Mouse (Mus musculus) CH12F3 (cell line): Measurements from ENCODE around the gene Elfn2.

Source experiments
- in situ Hi-C: fragments of 300-500 bp; cut with MboI; formaldehyde crosslinking; loops from 2 replicates; pipeline ENCODE4 v1.14.3; 2020; ENCODE audit warnings: low sequenced_read_pairs

Elfn2 gene

DNA sequence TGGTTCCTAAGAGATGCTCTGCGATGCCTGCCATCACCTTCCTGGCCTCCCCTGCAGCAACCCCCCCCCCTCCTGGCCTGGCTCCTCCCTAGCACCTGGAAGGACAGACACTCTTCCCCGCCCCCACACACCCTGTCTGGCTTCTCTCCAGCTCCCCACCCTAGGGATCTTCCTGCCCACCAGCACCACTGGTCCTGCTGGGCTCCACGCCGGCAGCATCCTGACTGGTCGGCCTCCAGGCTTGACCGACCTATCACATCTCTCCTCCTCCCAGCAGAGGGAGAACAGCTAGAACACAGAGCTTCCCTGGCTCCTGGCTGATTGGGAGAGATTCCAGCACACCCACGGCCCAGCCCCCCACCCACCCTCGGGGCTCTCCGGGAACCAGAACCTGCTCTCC lies 34.5 kb downstream of the Elfn2 start:
- in situ Hi-C loops: no loop called here

DNA sequence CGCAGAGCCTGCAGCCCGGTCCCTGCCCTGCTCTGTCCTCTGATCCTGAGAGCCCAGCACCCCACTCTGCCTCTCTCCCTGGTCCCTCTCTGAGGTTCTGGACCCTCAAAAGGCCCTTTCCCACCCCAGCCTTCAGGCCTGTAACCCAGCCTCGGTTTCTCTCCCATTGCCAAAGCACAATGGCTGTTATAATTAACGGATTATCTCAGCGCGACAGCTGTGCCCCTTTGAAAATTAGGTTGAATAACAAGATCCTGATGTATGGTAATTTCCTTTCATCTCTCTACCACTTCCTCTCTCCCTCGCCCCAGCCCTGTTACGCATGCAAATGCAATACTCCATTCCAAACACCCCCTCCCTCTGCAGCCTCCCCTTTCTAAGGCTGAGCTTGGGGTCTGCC lies 35.1 kb downstream of the Elfn2 start:
- in situ Hi-C loops: no loop called here

DNA sequence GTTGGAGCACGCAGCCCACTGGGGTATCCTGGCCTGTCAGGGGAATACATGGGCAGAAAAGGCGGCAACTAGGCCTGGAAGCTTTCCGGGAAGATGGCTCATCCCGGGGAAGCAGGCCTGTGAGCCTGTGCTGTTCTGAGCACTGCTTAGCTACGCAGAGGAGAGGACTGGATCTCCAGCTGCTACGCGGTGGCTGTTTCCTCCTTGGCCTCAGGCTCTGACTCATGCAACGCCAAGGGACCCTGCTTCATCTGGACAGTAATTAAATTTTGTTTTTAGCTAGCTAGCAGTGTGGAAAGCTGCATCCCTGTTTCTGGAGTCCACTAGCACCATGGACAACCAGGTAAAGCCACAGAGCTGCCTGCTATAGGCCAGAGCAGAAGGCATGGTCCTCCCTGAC lies 36.8 kb downstream of the Elfn2 start:
- in situ Hi-C loops: no loop called here

DNA sequence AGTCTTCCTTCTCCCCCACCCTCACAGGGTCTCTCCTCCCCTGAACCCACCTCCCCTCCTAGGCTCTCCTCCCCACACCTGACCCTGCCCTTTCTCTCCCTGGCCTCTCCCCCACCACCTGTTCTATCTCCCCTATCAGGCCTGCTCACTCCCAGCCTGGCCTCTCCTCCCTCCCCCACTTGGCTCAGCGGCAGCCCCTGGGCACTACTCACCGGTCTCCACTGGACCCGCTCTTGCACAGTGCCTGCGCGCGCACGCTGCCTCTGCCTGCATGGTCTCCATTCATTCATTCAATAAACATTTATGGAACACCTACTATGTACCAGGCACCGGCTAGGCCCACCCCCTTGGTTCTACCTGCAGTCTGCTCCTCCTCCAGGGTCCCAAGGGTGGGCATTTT lies 37.3 kb downstream of the Elfn2 start:
- in situ Hi-C loops: no loop called here

DNA sequence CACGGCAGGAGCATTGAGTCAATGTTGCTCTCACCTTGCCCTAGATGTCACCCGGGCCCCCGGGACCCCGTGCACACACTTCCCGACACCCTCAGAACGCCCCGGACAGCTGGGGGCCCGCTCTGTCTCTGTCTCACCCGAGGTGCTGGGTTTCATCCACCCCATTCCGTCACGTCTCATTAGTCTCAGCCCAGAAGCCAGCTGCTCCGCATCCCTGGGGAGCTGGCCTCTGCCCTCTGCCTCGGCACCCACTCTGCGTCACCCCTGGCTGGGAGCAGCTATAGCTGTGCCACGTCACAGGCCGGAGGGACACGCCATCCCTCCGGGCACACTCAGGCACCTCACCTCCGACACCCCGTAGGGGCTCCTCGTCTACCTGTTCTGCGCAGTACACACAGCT lies 38.3 kb downstream of the Elfn2 start:
- in situ Hi-C loops: no loop called here

DNA sequence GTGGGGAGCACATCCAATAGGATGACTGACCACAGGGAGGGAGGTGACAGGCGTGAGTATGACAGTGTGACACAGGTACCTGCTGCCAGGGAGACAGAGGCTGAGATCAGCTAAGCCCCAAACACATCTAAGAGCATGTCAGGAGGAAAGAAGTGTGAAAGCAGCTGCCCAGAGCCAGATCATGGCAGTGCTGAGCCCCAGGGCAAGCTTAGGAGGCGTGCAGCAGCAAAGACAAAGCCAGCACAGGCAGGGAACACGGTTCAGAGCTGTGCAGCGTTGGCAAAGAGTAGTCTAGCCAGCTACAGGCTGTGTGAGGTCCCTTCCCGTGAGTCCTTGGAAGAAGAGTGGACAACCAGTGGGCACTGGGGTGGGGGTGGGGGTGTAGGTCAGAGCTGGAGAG lies 40.9 kb downstream of the Elfn2 start:
- in situ Hi-C loops: no loop called here

DNA sequence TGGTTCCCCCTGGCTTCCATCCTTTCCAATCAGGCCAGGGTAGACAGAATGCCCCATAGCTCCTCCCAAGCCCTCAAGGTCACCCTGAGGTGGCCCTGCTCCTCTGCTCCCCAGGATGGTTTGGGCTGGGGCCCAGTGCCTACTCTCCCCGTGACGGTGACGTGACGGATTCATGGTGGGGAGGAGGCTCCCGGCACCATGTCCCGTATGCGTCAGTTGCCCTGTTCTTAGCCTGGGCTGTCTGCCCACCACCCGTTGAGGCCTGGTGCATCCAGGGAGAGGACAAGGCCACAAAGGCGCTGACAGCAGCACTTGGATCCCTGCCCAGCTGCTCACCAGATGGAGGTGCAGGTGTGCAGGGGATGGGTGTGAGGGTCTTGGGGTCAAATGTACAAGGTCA lies 41.6 kb downstream of the Elfn2 start:
- in situ Hi-C loops: no loop called here

DNA sequence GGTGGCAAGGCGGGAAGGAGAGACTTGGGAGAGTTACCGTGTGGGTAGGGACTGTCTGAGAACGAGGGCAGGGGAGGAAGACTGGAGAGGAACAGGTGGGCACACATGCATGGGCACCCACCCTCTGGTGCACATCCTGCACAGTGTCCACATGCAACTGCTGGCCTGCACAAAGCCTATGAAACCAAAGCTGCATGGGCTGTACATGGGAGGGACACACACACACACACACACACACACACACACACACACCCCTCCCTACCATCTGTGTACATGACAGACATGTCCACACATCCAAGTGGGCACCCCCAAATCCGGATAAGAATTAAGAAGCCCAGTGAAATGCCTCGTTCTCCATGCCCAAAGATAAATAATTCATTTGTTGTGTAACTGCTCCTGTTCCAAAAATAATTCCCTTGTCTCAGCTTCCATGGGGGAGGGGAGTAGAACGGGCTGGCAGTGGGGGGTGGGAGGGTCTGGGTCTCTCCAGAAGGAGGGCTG lies 43.6 kb downstream of the Elfn2 start:
- in situ Hi-C loops: no loop called here

DNA sequence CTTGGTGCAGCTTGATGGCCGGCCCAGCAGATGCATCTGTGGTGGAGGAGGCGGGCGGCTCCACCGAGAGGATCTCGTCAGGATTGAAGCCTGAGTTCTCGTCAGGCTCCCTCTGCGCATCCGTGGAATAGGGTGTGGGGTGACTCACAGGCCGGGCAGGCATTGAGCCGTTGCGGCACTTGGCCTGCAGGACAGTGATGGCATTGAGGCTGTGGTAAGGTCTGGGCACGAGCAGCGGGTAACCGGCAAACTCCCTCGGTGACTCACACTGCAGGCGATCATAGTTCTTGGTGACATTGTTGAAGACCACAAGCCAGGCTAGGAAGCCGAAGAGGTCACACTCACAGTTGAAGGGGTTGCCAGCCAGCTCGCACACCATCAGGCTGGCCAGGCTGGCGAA lies 45.1 kb downstream of the Elfn2 start:
- in situ Hi-C loops: no loop called here

DNA sequence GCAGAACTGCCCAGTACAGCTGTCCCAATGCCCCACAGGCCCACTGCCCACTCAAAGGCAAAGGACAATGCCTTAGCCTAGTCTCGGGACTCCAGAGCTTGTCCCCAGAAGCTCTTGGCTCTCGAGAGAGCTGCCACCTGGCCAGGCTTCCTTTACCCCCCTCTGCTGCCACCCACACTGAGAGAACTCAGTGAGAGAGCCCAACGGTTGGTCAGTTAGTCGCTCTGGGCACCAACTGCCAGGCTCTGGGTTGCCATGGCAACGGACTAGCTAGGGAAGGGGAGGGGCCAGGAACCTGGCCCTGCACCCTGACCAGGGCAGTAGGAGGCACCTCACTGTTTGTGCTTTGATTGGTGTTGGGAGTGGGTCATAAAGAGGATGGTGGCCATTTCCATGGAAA lies 48.2 kb downstream of the Elfn2 start:
- in situ Hi-C loops: no loop called here

DNA sequence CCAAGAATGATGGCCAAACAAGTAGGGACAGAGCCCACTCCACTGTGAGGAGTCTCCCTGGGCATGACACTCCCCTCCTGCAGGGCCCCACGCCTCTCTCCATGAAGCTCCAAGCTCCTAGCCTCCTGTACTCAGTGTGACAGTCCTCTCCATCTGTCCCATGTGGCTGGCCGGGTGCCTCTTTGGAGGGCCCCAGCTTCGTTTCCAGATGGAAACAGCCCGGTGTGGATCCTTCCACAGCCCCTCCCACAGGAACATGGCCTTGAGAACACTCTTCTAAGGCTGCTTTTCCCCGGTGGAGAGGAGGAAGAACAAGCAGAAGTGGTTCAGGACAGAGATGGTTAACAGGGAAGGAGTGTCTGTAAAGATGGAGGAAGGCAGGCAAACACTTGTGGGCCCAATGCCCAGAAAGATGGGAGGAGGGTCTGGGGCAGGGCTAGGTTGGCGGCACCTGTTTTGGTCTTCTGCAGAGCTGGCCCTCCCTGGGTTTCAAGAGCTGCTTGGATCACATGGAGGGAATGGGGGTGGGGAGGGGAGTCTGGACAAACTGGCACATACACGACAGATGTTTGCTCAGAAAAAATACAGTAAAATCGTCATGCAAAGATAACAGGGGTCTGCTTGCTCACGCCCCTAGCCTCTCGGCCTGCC lies 49.2 kb downstream of the Elfn2 start:
- in situ Hi-C loops: no loop called here

DNA sequence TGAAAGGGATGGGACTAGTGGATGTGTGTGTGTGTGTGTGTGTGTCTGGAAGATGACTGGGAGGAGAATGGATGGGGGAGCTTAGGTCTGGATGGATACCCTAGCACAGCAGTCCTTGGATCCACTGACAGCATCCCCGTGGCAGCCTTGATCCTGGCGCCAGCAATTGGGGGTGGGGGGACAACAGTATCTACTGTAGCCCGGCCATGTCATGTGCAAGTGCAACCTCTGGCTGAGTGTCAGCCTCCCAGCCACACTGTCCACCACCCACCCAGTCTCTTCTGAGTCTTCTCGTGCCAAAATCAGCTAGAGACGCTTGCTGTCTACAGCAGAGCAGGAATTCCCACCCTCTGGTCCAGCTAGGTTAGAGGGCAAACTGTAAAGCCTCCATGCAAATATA lies 54.3 kb downstream of the Elfn2 start:
- in situ Hi-C loops: no loop called here

DNA sequence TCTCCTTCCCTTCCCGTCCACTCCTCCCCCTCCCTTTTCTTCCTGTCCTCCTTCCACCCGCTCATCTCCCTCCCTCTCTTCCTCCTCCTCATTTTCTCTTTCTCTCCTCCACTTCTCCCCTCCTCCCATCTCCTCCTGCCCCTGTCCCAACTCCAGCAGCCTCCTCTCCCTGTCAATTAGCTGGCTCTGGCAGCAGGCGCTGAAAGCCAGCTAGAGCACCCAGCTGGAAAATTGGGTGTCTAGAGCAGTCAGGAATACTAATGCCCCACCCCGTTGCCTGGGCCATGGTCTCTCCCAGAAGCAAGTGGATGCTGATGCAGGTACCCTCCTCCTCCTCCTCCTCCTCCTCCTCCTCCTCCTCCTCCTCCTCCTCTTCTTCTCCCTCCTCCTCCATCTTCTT lies 67.4 kb downstream of the Elfn2 start:
- in situ Hi-C loops: no loop called here

DNA sequence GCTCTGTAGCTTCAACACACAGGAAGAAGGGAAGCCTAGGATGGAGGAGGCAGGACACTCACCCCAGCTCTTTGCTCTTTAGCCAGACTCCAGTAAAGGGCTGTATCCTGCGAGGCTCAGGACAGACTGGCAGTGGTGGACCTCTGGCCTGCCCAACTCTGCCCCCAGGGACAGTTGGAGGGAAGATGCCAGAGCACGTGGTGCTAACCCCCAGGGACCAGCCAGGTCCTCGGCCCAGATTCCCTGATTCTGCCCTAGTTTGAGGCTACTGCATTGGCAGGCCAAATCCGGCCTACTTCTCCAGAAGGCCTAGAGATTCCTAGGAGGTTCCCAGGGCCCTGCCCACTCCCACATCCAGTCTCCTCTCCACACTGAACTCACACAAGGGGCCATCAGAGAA lies 70.8 kb downstream of the Elfn2 start:
- in situ Hi-C loops: no loop called here

DNA sequence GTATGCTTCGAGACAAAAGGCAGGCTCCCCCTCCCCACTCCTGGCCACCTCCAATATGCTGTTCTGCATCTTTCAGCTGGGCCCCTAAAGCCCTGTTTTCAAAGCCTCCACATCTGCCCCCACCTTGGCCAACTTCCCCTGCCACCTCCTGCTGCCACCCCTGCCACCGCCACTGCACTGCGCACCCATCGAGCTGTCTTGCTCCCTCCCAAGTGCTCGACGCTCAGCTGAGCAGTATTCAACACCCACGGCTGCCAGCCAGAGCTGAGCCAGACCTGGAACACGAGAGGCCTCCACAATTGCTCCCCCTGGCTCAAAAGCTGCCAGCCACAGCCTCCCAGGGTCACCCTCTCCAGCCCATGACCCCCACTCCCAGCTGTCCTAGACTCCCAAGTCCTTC lies 74.0 kb downstream of the Elfn2 start:
- in situ Hi-C loops: no loop called here

DNA sequence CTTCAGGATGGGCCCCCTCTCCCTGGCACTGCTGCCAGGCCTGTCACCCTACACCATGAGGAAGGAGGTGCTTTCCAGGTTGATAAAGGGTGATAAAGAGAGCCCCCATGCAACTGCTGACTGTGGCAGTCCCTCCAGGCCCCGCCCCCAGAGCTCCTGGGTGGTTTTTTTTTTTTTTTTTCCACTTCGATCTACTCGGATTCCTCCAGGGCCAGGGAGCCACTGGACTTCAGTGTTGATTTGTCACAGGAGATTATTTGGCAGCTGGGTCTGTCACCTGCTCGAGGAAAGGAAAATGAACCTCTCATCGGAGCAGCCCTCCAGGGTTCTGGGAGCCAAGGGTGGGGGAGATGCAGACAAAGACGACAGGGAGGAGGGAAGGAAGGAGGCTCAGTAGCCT lies 74.9 kb downstream of the Elfn2 start:
- in situ Hi-C loops: no loop called here

DNA sequence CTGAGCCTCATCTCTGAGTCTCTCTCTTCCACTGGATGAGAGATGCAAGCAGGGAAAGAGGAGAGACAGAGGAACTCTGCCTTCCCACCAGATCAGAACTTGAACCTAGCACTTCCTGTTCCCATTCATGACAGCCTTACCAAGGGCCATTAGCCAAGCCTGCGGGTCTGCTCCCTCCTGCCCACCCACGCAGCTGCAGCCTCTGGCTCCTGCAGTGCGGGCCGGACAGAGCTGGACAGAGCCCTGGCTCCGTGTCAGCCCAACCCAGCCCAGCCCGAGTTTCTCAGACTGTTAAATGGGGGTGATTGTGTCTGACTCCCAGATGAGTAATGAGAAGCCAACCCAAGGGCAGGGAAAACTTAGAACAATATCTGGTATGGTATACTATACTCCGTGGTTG lies 83.3 kb downstream of the Elfn2 start:
- in situ Hi-C loops: no loop called here

DNA sequence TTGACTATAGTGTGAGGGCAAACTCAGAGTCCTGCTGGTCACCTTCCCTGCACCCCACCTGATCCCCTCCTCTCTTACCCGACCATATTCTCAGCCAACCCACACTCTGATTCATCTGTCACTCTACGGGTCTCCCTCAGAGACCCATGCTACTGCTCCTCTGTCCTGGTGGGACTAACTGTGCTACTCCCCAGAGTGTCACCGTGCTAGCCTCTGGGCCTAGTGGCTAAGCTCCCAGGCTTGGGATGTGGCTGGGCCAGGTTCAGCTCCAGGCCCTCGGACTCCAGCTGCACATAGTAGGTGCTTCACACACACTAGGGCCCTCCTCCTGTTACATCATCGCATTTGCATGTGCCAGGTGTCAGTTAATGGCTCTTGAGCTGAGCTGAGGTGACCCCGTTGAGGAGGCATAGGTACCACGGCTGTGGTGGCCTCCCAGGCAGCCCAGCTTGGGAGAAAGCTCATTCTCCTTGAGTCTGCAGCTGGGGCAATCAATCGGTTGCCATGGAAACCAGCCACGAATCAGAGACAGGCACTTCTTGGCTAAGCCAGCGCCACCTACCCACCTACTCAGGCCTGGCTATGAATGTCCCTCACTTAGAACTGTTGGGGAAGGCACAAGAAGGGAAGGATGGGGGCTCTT lies 84.4 kb downstream of the Elfn2 start:
- in situ Hi-C loops: no loop called here

DNA sequence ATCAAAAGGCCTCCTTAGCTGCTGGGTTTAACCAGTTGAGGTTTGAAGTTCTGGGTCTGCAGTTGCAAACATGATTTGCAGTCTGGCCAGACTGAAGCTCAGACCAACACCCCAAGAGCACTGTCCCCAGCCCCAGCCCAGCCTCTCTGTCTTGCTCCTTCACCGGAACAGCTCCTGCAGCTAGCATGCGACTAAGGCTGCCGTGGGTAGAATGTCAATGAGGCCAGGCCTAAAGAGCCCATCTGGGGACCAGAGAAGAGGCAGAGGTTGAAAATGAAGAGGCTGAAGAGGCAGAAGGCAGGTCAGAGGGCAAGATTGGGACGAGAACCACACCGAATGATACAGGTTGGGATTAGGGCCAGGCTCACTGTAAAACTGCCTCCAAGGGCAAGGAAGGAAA lies 85.2 kb downstream of the Elfn2 start:
- in situ Hi-C loops: no loop called here

DNA sequence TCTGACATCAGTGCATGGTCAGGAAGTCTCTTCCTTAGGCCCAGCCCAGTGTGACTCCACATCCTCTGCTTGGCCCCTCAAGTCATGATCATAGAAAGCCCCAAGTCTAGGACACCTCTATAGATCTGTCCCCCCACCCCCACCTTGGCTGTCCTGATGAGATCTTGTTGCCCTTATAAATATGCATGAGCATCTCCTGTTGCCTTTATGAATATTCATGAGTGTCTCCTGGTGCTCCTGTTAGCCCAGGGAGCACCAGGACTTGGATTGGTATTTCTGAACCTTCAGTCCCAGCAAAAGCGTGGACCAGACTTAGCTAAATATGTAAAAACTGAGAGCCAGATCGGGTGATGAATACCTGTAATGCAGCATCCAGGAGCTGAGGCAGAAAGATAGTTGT lies 86.2 kb downstream of the Elfn2 start:
- in situ Hi-C loops: no loop called here

DNA sequence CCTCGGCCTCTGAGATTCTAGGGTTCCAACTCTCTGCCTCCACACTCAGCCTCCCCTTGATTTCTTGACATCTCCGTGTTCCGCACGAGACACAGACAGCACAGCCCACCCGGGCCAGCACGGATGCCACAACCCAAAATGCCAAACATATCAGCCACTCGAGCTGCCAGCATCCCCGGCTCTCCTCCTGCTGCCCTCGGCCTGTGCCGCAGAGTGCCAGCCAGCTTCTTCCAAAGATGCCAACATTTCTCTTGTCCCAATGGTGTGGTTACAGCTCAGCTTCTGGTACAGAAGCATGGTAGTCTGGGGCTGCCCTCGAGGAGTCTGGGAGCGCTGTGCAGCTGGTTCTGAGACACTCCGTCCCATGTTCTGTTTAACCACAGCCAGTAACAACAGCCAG lies 92.3 kb downstream of the Elfn2 start:
- in situ Hi-C loops: loop anchor here (10.0 kb wide), 1 partner anchor 229 kb away; the partner anchor contains the start of gene Lgals2

DNA sequence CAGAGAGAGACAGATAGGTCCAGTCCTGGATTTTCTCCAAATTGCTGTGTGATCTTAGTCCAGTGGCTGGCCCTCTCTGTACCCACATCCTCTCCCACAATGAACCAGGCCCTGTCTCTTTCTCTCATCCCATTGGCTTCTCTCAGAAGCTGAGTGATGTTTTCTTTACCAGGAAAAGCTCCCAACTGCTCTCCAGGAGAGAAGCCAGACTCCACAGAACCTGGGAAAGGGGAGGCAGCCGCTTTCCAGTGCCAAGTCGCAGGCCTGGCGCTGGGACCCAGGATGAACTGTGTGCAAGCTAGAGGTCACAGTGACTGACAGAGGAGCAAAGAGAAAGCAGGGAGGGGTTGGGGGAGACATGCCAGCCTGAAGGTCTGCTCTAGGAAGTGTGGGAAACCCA lies 93.6 kb downstream of the Elfn2 start:
- in situ Hi-C loops: loop anchor here (5.0 to 10.0 kb wide), 2 partner anchors 122 to 230 kb away; partner anchors contain the start of gene Lgals2
